Mouse (Mus musculus) thymus, postnatal 0 days (tissue): ENCODE results near the gene Prpf38b. TPM values are rescaled to one million over a fixed set of nuclear protein-coding genes. Genes with fewer than 3 reads are reported as not detected.
A peak's percentile ranks its signal among the peaks of the same experiment; 100 is the strongest.

Experiments
- DNase-seq: peaks from one replicate; pipeline ENCODE4 v3.0.0-alpha.2; 2015; ENCODE audit warnings: low spot score
- polyA plus RNA-seq: library from polyadenylated mRNA; unstranded; fragments of >200 nt; fragmentation: Nextera tagmentation; extraction: Ambion mirVana; gene quantifications from 2 replicates; pipeline ENCODE4 v1.2.1, GENCODE M21; 2015

Gene Prpf38b
- 96.0 and 112 TPM in 2 replicates for polyA plus RNA-seq

- peak; percentile 98 for DNase-seq
Measured at GRCm38 (mm10) chr3:108911548-108912413, at the start of gene Prpf38b. TSS of gene Prpf38b (minus strand) at chr3:108911727.

- DNase-seq: no peak
Measured at GRCm38 (mm10) chr3:108961226-108961625, 49.7 kb upstream of the Prpf38b start.

GRCm38 (mm10) chr3:108959680-108960295, 48.3 kb upstream of the Prpf38b start:
- no peak for DNase-seq

GRCm38 (mm10) chr3:108957976-108958375, 46.4 kb upstream of the Prpf38b start:
- DNase-seq: no peak

GRCm38 (mm10) chr3:108940996-108941395, 29.5 kb upstream of the Prpf38b start:
- no peak for DNase-seq

- DNase-seq: peak; percentile 22
Measured at GRCm38 (mm10) chr3:108940001-108940633, 28.6 kb upstream of the Prpf38b start, which contains the start of gene Gm9857. TSS of gene Gm9857 (minus strand) at chr3:108940445.

GRCm38 (mm10) chr3:108939573-108939972, 28.0 kb upstream of the Prpf38b start, which contains the start of gene Henmt1:
TSS of gene Henmt1 (plus strand) at chr3:108939873.
- DNase-seq: no peak

GRCm38 (mm10) chr3:108938691-108939090, 27.2 kb upstream of the Prpf38b start:
- no peak for DNase-seq

GRCm38 (mm10) chr3:108933557-108933956, 22.0 kb upstream of the Prpf38b start:
- DNase-seq: no peak

GRCm38 (mm10) chr3:108926308-108926707, 14.8 kb upstream of the Prpf38b start:
- DNase-seq: no peak

- no peak for DNase-seq
Measured at GRCm38 (mm10) chr3:108925677-108926076, 14.2 kb upstream of the Prpf38b start.

GRCm38 (mm10) chr3:108921822-108922221, 10.3 kb upstream of the Prpf38b start:
- no peak for DNase-seq

- DNase-seq: no peak
Measured at GRCm38 (mm10) chr3:108920442-108921070, 9.0 kb upstream of the Prpf38b start.

- DNase-seq: peak; percentile 24
Measured at GRCm38 (mm10) chr3:108918852-108919251, 7.3 kb upstream of the Prpf38b start.

GRCm38 (mm10) chr3:108917986-108918385, 6.5 kb upstream of the Prpf38b start:
- DNase-seq: no peak

- DNase-seq: no peak
Measured at GRCm38 (mm10) chr3:108916857-108917256, 5.3 kb upstream of the Prpf38b start.

- DNase-seq: no peak
Measured at GRCm38 (mm10) chr3:108915999-108916398, 4.5 kb upstream of the Prpf38b start.

GRCm38 (mm10) chr3:108911081-108911547, 413 bp downstream of the Prpf38b start:
- peak; percentile 94 for DNase-seq

- peak; percentile 23 for DNase-seq
Measured at GRCm38 (mm10) chr3:108910303-108911080, 1.0 kb downstream of the Prpf38b start.

- no peak for DNase-seq
Measured at GRCm38 (mm10) chr3:108902934-108903333, 8.6 kb downstream of the Prpf38b start.
